Mouse (Mus musculus) kidney, embryonic 14.5 days (tissue): ENCODE data around the gene Rest. TPM values are rescaled to one million over a fixed set of nuclear protein-coding genes. Genes with fewer than 3 reads are reported as not detected.

Experiments used
- ATAC-seq: fragments of 200-750 bp; cut with Nextera tagmentation; 2 replicates; pipeline ENCODE4 v1.8.0; 2017; ENCODE audit warnings: moderate number of reproducible peaks, mild to moderate bottlenecking, moderate TSS enrichment, moderate library complexity; ENCODE audit not compliant: low FRiP score, low TSS enrichment
- H3K27ac ChIP-seq: fragments of 300-500 bp; sonication (generic); 2 replicates; pipeline ENCODE4 v1.5.1; 2014; ENCODE audit warnings: low read depth, mild to moderate bottlenecking, low read length, moderate library complexity, mixed read lengths
- H3K27me3 ChIP-seq: fragments of 300-500 bp; sonication (generic); 2 replicates; pipeline ENCODE4 v1.6.1; 2014; ENCODE audit warnings: mild to moderate bottlenecking, low read length; ENCODE audit not compliant: control insufficient read depth, insufficient read depth
- H3K36me3 ChIP-seq: fragments of 300-500 bp; sonication (generic); 2 replicates; pipeline ENCODE4 v1.6.1; 2014; ENCODE audit warnings: low read length, mixed read lengths; ENCODE audit not compliant: control insufficient read depth, insufficient read depth
- H3K4me1 ChIP-seq: fragments of 300-500 bp; sonication (generic); 2 replicates; pipeline ENCODE4 v1.6.1; 2014; ENCODE audit warnings: low read length, mixed read lengths; ENCODE audit not compliant: control insufficient read depth, insufficient read depth
- H3K4me2 ChIP-seq: fragments of 300-500 bp; sonication (generic); replicated peaks from 2 replicates; pipeline ENCODE4 v1.6.1; 2014; ENCODE audit warnings: low read depth, mild to moderate bottlenecking, low read length
- H3K4me3 ChIP-seq: fragments of 300-500 bp; sonication (generic); 2 replicates; pipeline ENCODE4 v1.5.1; 2014; ENCODE audit warnings: mild to moderate bottlenecking, low read length
- H3K9ac ChIP-seq: fragments of 300-500 bp; sonication (generic); 2 replicates; pipeline ENCODE4 v1.6.1; 2014; ENCODE audit warnings: low read depth, mild to moderate bottlenecking, low read length, moderate library complexity
- H3K9me3 ChIP-seq: fragments of 300-500 bp; sonication (generic); 2 replicates; pipeline ENCODE4 v1.6.1; 2016; ENCODE audit warnings: low read length; ENCODE audit not compliant: control insufficient read depth
- WGBS: fragments of 180-500 bp; shearing (Covaris S2); extraction: QIAGEN DNeasy Blood & Tissue Kit; methylation state at CpG from one replicate; pipeline ENCODE4 v1.1.7; 2014; 5-methylcytosine and 5-hydroxymethylcytosine counted together
- microRNA-seq: library from miRNA; unstranded; fragments of <30 nt; microRNA quantifications from one replicate; pipeline ENCODE4, GENCODE M21; 2016
- polyA plus RNA-seq: library from polyadenylated mRNA; unstranded; fragments of >200 nt; fragmentation: Nextera tagmentation; extraction: Ambion mirVana; gene quantifications from 2 replicates; pipeline ENCODE4 v1.2.1, GENCODE M21; 2014

Rest gene
- polyA plus RNA-seq, 1 experiment from 2014 or later: 54.2 TPM

DNA sequence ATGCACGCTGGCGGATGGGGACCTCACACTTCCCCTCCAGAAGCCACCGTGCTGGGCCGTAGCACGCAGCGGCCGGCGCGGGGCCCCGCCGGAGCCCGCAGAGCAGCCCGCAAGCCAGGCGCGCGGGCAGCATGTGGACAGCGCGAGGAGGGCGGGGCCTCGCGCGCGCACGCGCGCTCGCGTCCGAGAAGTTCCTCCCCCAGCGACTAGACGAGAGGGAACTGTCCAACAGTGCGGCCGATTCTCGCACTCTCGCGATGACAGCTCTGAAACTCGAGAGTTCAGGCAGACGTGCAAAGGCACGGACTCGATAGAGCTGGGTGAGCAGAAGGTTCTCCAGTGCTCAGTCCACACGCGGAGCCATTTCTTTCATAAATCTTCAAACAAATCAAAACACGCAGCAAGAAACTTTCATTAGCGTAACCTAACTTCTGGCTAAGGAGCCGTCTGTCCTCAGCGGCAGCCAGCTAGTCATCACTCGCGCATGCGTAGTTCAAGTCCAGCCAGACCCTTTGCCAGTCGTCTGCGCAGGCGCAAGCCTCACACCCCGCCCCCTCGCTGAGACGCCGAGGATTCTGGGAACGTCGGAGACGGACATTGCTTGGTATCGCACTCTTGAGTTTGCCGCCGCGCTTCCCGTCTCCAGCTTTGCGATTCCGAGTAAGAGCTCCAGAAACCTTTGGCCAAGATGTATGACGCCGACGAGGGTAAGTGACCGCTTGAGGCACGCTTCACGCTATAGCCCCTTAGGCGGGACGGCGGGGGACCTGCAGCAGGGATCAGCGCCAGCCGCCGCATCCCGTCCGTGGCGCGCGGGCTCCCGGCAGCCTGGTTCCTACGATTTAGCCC is 44.9 kb downstream of the Rest start, which contains the start of the genes Noa1 and Polr2b:
Noa1 (minus strand) TSS at position 161 of the 849 bp plus-strand sequence.
Polr2b (plus strand) TSS at position 224 of the 849 bp plus-strand sequence.
- Histone ChIP-seq H3K4me1 (peaks cover 19% of the 10 kb centered on the region), H3K27ac (peak within 1 kb of the TSS; percentile 92), H3K9me3 (no peaks in the 10 kb centered on the region), H3K4me2 (peak within 1 kb of the TSS; percentile 89), H3K36me3 (peaks cover 43% of the 10 kb centered on the region), H3K27me3 (no peaks in the 10 kb centered on the region), H3K4me3 (peak within 1 kb of the TSS; percentile 77), H3K9ac (peak within 1 kb of the TSS; percentile 89)
- WGBS: under 1% methylated on average over 85 of the region's 85 CpGs
- peak; percentile 96 for ATAC-seq

DNA sequence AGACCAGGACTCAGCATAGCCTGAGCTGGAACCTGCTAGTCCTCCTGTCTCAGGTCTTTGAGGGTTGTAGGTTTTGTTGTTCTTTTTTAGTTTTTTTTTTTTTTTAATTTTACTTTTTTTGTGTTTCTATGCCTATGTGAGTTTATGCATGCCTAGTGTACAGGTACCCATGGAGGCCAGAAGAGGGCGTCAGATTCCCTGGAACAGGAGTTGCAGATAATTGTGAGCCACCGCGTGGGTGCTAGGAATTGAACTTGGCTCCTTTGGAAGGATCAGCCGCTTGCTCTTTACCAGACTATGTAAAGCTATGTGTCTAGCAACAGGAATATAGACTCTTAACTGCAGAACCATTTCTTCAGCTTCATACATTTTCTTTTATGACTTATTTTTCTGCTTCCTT is 48.9 kb downstream of the Rest start:
- Histone ChIP-seq H3K4me2 (no peak overlapping the region), H3K4me3 (no peak overlapping the region), H3K4me1 (peaks cover 11% of the 10 kb centered on the region), H3K9ac (no peak overlapping the region), H3K27ac (no peak overlapping the region), H3K27me3 (no peaks in the 10 kb centered on the region), H3K36me3 (peaks cover 55% of the 10 kb centered on the region), H3K9me3 (no peaks in the 10 kb centered on the region)
- 94% methylated on average over 4 of the region's 4 CpGs for WGBS
- no peak for ATAC-seq

DNA sequence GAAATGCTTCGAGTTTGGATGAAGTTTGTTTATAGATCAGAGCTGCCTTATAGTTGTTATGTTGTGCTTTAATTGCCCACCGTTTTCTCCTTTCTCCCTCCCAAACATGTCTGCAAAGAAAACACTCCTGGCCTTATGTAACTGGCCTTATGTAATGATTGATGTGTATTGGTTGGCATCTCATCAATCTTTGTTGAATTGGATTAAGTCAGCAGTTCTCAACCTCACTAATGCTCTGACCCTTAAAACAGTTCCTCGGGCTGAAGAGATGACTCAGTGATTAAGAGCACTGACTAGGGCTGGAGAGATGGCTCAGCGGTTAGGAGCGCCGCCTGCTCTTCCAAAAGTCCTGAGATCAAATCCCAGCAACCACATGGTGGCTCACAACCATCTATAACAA is 49.7 kb downstream of the Rest start:
- Histone ChIP-seq H3K4me2 (no peak overlapping the region), H3K27me3 (no peaks in the 10 kb centered on the region), H3K4me3 (no peak overlapping the region), H3K4me1 (peaks cover 11% of the 10 kb centered on the region), H3K27ac (no peak overlapping the region), H3K9ac (no peak overlapping the region), H3K36me3 (peaks cover 59% of the 10 kb centered on the region), H3K9me3 (no peaks in the 10 kb centered on the region)
- WGBS: 85% methylated on average over 6 of the region's 6 CpGs
- ATAC-seq: no peak

GRCm38 (mm10) chr5:77324936-77325335 is 59.6 kb downstream of the Rest start:
- no peak for ATAC-seq
- no peaks in the 10 kb centered on the region for H3K27me3 ChIP-seq
- no peak overlapping the region for H3K4me2 ChIP-seq
- no peak overlapping the region for H3K9ac ChIP-seq
- peaks cover 91% of the 10 kb centered on the region for H3K36me3 ChIP-seq
- no peak overlapping the region for H3K27ac ChIP-seq
- no peaks in the 10 kb centered on the region for H3K4me1 ChIP-seq
- H3K4me3 ChIP-seq: no peak overlapping the region
- no peaks in the 10 kb centered on the region for H3K9me3 ChIP-seq
- WGBS: 83% methylated on average over 1 of the region's 1 CpGs

DNA sequence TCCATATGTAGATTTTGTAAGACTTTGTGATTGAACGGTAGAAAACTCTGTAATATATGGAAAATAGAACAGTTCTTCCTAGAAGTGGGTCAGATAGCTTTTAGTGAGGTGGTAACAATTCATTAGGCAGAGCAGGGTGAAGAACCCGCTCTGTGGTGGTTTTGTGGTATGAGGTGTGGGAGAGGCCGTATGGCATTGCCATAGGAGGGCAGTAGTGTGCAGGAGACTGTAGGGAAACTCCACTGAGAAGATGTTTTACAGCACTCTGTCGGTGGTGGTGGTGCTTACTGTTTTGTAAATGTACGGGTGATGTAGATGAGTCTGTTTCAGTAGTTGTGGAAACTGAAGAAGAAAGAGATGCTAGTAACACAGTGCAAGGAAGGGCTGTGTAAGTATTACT is 64.9 kb downstream of the Rest start:
- no peak for ATAC-seq
- H3K4me2 ChIP-seq: no peak overlapping the region
- no peaks in the 10 kb centered on the region for H3K27me3 ChIP-seq
- no peak overlapping the region for H3K27ac ChIP-seq
- H3K4me3 ChIP-seq: no peak overlapping the region
- no peaks in the 10 kb centered on the region for H3K9me3 ChIP-seq
- H3K36me3 ChIP-seq: peaks cover 82% of the 10 kb centered on the region
- WGBS: 75% methylated on average over 5 of the region's 5 CpGs
- H3K9ac ChIP-seq: no peak overlapping the region
- no peaks in the 10 kb centered on the region for H3K4me1 ChIP-seq

Small RNA genes within 50 kb of the gene (microRNA-seq; reads per million reads assigned to microRNA genes)
- gene Mir5098: not detected

Other genes with a start within 250 kb of the Rest start
- gene Thegl, start 249.5 kb upstream of the Rest start, polyA plus RNA-seq: not detected in 2 replicates
- gene Hopx, start 150.4 kb upstream of the Rest start, polyA plus RNA-seq: 2.0 and 3.2 TPM in 2 replicates
- 1.6 and 1.7 TPM in 2 replicates for gene Spink2, start 54.0 kb upstream of the Rest start, polyA plus RNA-seq
- 31.5 and 33.2 TPM in 2 replicates for gene Noa1, start 44.6 kb downstream of the Rest start, polyA plus RNA-seq
- gene Polr2b, start 44.7 kb downstream of the Rest start, polyA plus RNA-seq: 55.8 and 77.5 TPM in 2 replicates
- gene Igfbp7, start 142.6 kb downstream of the Rest start, polyA plus RNA-seq: 250 and 252 TPM in 2 replicates